Comparison of ENCODE assay signal across 8 mouse cellular contexts in genomic region chr4:139232479-139233145, GRCm38 (mm10). TPM values are rescaled to one million over a fixed set of nuclear protein-coding genes. Genes with fewer than 3 reads are reported as not detected.
DNase-seq lines count a peak whose midpoint lies in the region; ATAC-seq and TF ChIP-seq lines count a peak whose summit lies in the region.

No protein-coding gene starts in this region.

- WGBS in thymus, adult 2 months = 87% methylated on average over 6 of the region's 6 CpGs
- WGBS in hindbrain, embryonic 14.5 days = 44% methylated on average over 6 of the region's 6 CpGs
- WGBS in midbrain, embryonic 14.5 days = 46% methylated on average over 6 of the region's 6 CpGs

- H3K27me3 ChIP-seq in thymus, adult 2 months (ENCODE audit: control insufficient read depth, insufficient read depth, low read length) = no peaks in the 10 kb centered on the region
- H3K27me3 ChIP-seq in hindbrain, embryonic 14.5 days (ENCODE audit: control insufficient read depth, insufficient read depth, low read length) = no peaks in the 10 kb centered on the region
- H3K27me3 ChIP-seq in midbrain, embryonic 14.5 days (ENCODE audit: control insufficient read depth, insufficient read depth, low read length) = no peaks in the 10 kb centered on the region

- TF ChIP-seq POLR2A in thymus, adult 2 months (IDR thresholded peaks at IDR 0.05; ENCODE audit: control insufficient read depth, extremely low read depth, insufficient read depth, low read length, poor library complexity) = no peak

- intact Hi-C loops in left cerebral cortex, postnatal 25 days (cut with DNase I) = no loop called here

- H3K27ac ChIP-seq in thymus, adult 2 months (ENCODE audit: control insufficient read depth, insufficient read depth, low read length) = no peak overlapping the region
- H3K27ac ChIP-seq in brown adipose tissue, adult 24 weeks (replicated peaks; ENCODE audit: low read depth, low read length) = peak overlapping the region; percentile 41
- H3K27ac ChIP-seq in hindbrain, embryonic 14.5 days = no peak overlapping the region
- H3K27ac ChIP-seq in midbrain, embryonic 14.5 days (replicated peaks; ENCODE audit: low read depth, low read length) = no peak overlapping the region

- no peak overlapping the region for H3K4me3 ChIP-seq in thymus, adult 2 months (ENCODE audit: control insufficient read depth, insufficient read depth, low read length)
- no peak overlapping the region for H3K4me3 ChIP-seq in brown adipose tissue, adult 24 weeks (ENCODE audit: insufficient read depth, low read depth, low read length)
- no peak overlapping the region for H3K4me3 ChIP-seq in hindbrain, embryonic 14.5 days (replicated peaks; ENCODE audit: low read length)
- no peak overlapping the region for H3K4me3 ChIP-seq in midbrain, embryonic 14.5 days (replicated peaks; ENCODE audit: low read depth, low read length)

- H3K36me3 ChIP-seq in thymus, adult 2 months (ENCODE audit: control insufficient read depth, insufficient read depth, low read length) = no peaks in the 10 kb centered on the region
- no peaks in the 10 kb centered on the region for H3K36me3 ChIP-seq in hindbrain, embryonic 14.5 days (replicated peaks; ENCODE audit: control insufficient read depth, insufficient read depth)
- H3K36me3 ChIP-seq in midbrain, embryonic 14.5 days (ENCODE audit: control insufficient read depth, insufficient read depth, low read length) = peaks cover 6% of the 10 kb centered on the region; the same call in 1 of the 2 replicates

- DNase-seq in thymus, adult 2 months = peak; percentile 37
- DNase-seq in thymus, adult 18-20 months = no peak
- no peak for DNase-seq in hindbrain, embryonic 14.5 days (ENCODE audit: low spot score)
- peak; percentile 54 to 68 for DNase-seq in left cerebral cortex, postnatal 25 days (ENCODE audit: low spot score in 2 of 2)
- peak; percentile 71 for DNase-seq in midbrain, embryonic 14.5 days
- DNase-seq in testis, postnatal 10 days (ENCODE audit: low spot score) = peak; percentile 74

- ATAC-seq in erythroblast, adult 5-6 weeks (replicated peaks; ENCODE audit: low FRiP score, poor library complexity, severe bottlenecking) = peak; percentile 55
- 0 out of 2 replicates have a peak, but pooled peaks have one; percentile 24 for ATAC-seq in hindbrain, embryonic 14.5 days (ENCODE audit: low FRiP score)
- no peak for ATAC-seq in midbrain, embryonic 14.5 days (ENCODE audit: low FRiP score, low TSS enrichment)

- no peaks in the 10 kb centered on the region for H3K9me3 ChIP-seq in hindbrain, embryonic 14.5 days (ENCODE audit: control insufficient read depth, low read length)
- no peaks in the 10 kb centered on the region for H3K9me3 ChIP-seq in midbrain, embryonic 14.5 days (ENCODE audit: control insufficient read depth, low read length)

- 0 out of 2 replicates have a peak, but pooled peaks cover 5% of the 10 kb centered on the region for H3K4me1 ChIP-seq in thymus, adult 2 months (replicated peaks; ENCODE audit: control insufficient read depth, insufficient read depth, low read length)
- peaks cover 34% of the 10 kb centered on the region for H3K4me1 ChIP-seq in brown adipose tissue, adult 24 weeks (ENCODE audit: control insufficient read depth, insufficient read depth, insufficient read length, low read length)
- peaks cover 9% of the 10 kb centered on the region for H3K4me1 ChIP-seq in hindbrain, embryonic 14.5 days (replicated peaks; ENCODE audit: control insufficient read depth, insufficient read depth, low read length)
- peaks cover 11% of the 10 kb centered on the region; the same call in 1 of the 2 replicates for H3K4me1 ChIP-seq in midbrain, embryonic 14.5 days (ENCODE audit: control insufficient read depth, insufficient read depth, low read length)

- H3K9ac ChIP-seq in hindbrain, embryonic 14.5 days = no peak overlapping the region
- no peak overlapping the region for H3K9ac ChIP-seq in midbrain, embryonic 14.5 days (replicated peaks; ENCODE audit: low read length)

- peak; percentile 45; the same call in 1 of the 2 replicates for TF ChIP-seq CTCF in thymus, adult 2 months (IDR thresholded peaks at IDR 0.05; ENCODE audit: borderline replicate concordance, control insufficient read depth, extremely low read depth, insufficient read depth, low read length, poor library complexity)

- no peak overlapping the region for H3K4me2 ChIP-seq in hindbrain, embryonic 14.5 days (replicated peaks)
- no peak overlapping the region for H3K4me2 ChIP-seq in midbrain, embryonic 14.5 days (ENCODE audit: low read length)

RNA-seq across cellular contexts. Expression of gene Capzb, which starts 39.9 kb away (rescaled TPM):
- polyA plus RNA-seq in thymus, adult 2 months (2012; rRNA removed) = 167 and 213 TPM in 2 replicates
- polyA plus RNA-seq in brown adipose tissue, adult 24 weeks (2012; ENCODE audit: insufficient read depth, insufficient read length, missing spikeins) = 154 and 166 TPM in 2 replicates
- 128 and 139 TPM in 2 replicates for total RNA-seq in erythroblast, adult 5-6 weeks (2015; ENCODE audit: low replicate concordance)
- 29.7 and 37.6 TPM in 2 replicates for total RNA-seq in erythroblast, adult 5-6 weeks (2017; ENCODE audit: low replicate concordance)
- 248 and 249 TPM in 2 replicates for polyA plus RNA-seq in hindbrain, embryonic 14.5 days (2014; fragmentation: Nextera tagmentation; extraction: Ambion mirVana)
- total RNA-seq in left cerebral cortex, postnatal 25 days (2021) = 100 to 1,000 TPM; 350 to 351 TPM
- polyA plus RNA-seq in midbrain, embryonic 14.5 days (2014; fragmentation: Nextera tagmentation; extraction: Ambion mirVana) = 250 and 281 TPM in 2 replicates

Comparison
In these comparisons a context has a peak if more than half of its experiments do, and no peak if none do; other contexts are left out.
1. DNase-seq: peak in thymus, adult 2 months (single experiment), left cerebral cortex, postnatal 25 days (2 of 2), midbrain, embryonic 14.5 days (single experiment) and testis, postnatal 10 days (single experiment); none in thymus, adult 18-20 months (0 of 2) and hindbrain, embryonic 14.5 days (single experiment).